Mouse (Mus musculus): ENCODE measurements around the gene Serpinb2. TPM values are rescaled to one million over a fixed set of nuclear protein-coding genes. Genes with fewer than 3 reads are reported as not detected.

Gene Serpinb2
- polyA plus RNA-seq, 1 experiment from 2014 or later = 0.06 TPM

- ATAC-seq = no peak
These were observed 17.3 kb downstream of the Serpinb2 start for GRCm38 (mm10) chr1:107528325-107529078.

DNA sequence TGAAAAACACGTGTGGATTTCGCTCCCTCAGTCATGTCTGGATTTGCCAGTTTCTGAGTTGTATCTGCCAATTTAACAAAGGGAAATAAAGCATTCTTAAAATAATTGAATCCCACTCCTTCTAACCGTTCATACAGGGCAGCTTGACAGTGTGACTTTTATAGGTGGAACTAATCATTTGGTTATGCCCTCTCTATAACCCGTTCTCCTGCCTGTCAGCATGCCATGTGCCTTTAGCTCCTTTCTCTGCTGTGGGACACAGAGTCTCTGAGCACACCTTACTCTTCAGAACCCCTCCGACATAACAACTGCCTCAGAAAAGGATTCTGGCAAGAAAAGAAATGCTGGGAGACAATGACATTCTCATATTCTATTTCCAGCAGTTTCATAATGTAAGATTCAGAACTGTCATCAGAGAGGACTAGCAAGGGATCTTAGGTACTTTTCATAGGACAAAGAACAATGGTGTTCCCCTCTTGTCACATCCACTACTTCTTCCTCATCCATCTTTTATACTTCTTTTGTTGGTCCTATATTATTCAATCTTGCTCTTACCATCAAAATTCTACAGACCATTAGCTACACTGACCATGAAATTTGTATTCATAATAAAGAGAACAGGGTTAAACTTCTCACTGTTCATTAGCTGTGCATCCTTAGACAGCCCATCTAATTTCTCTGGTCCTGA is 18.3 kb downstream of the Serpinb2 start:
- WGBS = 70% methylated on average over 5 of the region's 5 CpGs
- ATAC-seq = no peak
- H3K4me1 ChIP-seq (replicated peaks) = no peaks in the 10 kb centered on the region

More at GRCm38 (mm10) chr1:107528325-107529078, 17.3 kb downstream of the Serpinb2 start:
- Histone ChIP-seq H3K9ac (no peak overlapping the region), H3K4me3 (replicated peaks) (no peak overlapping the region), H3K4me2 (replicated peaks) (no peak overlapping the region), H3K9me3 (no peaks in the 10 kb centered on the region), H3K36me3 (no peaks in the 10 kb centered on the region), H3K27ac (no peak overlapping the region), H3K4me1 (replicated peaks) (no peaks in the 10 kb centered on the region), H3K27me3 (replicated peaks) (no peaks in the 10 kb centered on the region)
- WGBS = 83% methylated on average over 3 of the region's 3 CpGs

DNA sequence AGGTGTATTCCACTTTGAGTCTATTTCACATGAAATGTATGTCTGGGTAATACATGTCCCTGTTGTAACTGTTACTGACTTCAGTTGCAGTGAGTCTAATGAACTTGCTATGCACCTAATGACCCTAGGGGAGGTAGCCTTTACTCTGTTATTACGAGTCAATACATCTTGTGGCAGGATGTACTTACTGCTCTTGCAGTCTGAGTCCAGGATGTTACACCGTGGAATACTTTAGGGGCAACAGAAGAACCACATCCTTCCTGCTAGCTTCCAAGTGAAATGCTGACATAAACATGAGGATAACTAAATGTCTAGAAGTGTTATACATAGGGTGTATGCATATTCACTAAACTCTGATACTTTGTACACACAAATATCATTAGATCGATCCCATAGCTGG is 22.5 kb downstream of the Serpinb2 start:
- Histone ChIP-seq H3K9ac (no peak overlapping the region), H3K27me3 (replicated peaks) (no peaks in the 10 kb centered on the region), H3K4me1 (replicated peaks) (no peaks in the 10 kb centered on the region), H3K4me2 (replicated peaks) (no peak overlapping the region), H3K36me3 (no peaks in the 10 kb centered on the region), H3K4me3 (replicated peaks) (no peak overlapping the region), H3K27ac (no peak overlapping the region), H3K9me3 (no peaks in the 10 kb centered on the region)
- WGBS = 79% methylated on average over 3 of the region's 3 CpGs
- no peak for ATAC-seq

More for the DNA sequence above, 18.3 kb downstream of the Serpinb2 start:
- Histone ChIP-seq H3K4me2 (replicated peaks) (no peak overlapping the region), H3K36me3 (no peaks in the 10 kb centered on the region), H3K4me3 (replicated peaks) (no peak overlapping the region), H3K9me3 (no peaks in the 10 kb centered on the region), H3K9ac (no peak overlapping the region), H3K27me3 (replicated peaks) (no peaks in the 10 kb centered on the region), H3K27ac (no peak overlapping the region)

- Histone ChIP-seq H3K4me1 (replicated peaks) (no peaks in the 10 kb centered on the region), H3K9me3 (no peaks in the 10 kb centered on the region), H3K36me3 (no peaks in the 10 kb centered on the region), H3K4me2 (replicated peaks) (no peak overlapping the region), H3K27ac (no peak overlapping the region), H3K9ac (no peak overlapping the region), H3K27me3 (replicated peaks) (no peaks in the 10 kb centered on the region), H3K4me3 (replicated peaks) (no peak overlapping the region)
- ATAC-seq = no peak
- WGBS = 94% methylated on average over 1 of the region's 1 CpGs
These were observed 26.2 kb downstream of the Serpinb2 start for GRCm38 (mm10) chr1:107537435-107537834.

GRCm38 (mm10) chr1:107559494-107559893 is 48.3 kb downstream of the Serpinb2 start:
- no peak overlapping the region for H3K27ac ChIP-seq
- no peak overlapping the region for H3K4me3 ChIP-seq (replicated peaks)
- ATAC-seq = no peak
- H3K9me3 ChIP-seq = no peaks in the 10 kb centered on the region
- no peaks in the 10 kb centered on the region for H3K4me1 ChIP-seq (replicated peaks)
- no peak overlapping the region for H3K4me2 ChIP-seq (replicated peaks)
- H3K36me3 ChIP-seq = no peaks in the 10 kb centered on the region
- no peak overlapping the region for H3K9ac ChIP-seq
- no peaks in the 10 kb centered on the region for H3K27me3 ChIP-seq (replicated peaks)
- WGBS = 82% methylated on average over 3 of the region's 3 CpGs

DNA sequence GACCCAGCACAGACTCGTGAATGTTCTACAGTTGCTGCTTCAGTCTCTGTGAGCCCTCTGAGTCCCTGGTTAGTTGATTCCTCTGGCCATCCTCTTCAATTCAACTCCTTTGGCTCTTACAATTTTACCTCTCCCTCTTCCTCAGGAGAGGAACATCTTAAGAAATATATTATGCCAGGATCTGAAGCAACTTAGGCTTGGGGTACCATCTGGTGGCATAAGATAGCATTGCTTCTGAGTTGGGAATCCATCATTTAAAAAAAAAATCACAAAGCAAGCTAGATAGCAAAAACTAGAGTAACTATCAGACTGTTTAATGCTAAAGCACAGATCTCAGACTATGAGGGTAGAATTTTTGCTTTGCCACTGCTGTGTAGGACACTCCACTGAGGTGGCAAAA is 50.9 kb downstream of the Serpinb2 start:
- Histone ChIP-seq H3K4me3 (replicated peaks) (no peak overlapping the region), H3K4me2 (replicated peaks) (no peak overlapping the region), H3K27ac (no peak overlapping the region), H3K4me1 (replicated peaks) (no peaks in the 10 kb centered on the region), H3K36me3 (no peaks in the 10 kb centered on the region), H3K9ac (no peak overlapping the region), H3K9me3 (no peaks in the 10 kb centered on the region), H3K27me3 (replicated peaks) (no peaks in the 10 kb centered on the region)
- 88% methylated on average over 1 of the region's 1 CpGs for WGBS
- no peak for ATAC-seq

DNA sequence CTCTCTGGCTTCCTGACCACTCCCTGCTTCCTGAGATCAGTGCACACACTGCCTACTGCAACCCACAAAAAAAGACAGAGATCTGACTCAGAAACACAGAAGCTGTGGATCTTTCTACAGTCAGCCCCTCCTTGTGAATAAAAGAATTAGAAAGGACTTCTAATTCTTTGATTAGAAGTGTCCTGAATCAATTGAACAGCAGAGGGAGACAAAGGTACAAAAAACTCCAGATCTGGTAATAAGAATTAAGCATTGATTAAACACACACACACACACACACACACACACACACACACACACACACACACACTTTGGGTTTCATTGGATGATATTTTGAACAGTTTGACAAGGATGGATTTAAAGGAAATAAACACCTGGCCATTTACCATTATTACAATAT is 54.4 kb downstream of the Serpinb2 start:
- ATAC-seq = no peak
- H3K4me1 ChIP-seq (replicated peaks) = no peaks in the 10 kb centered on the region
- H3K9ac ChIP-seq = no peak overlapping the region
- H3K36me3 ChIP-seq = no peaks in the 10 kb centered on the region
- H3K4me2 ChIP-seq (replicated peaks) = no peak overlapping the region
- H3K4me3 ChIP-seq (replicated peaks) = no peak overlapping the region
- no peaks in the 10 kb centered on the region for H3K27me3 ChIP-seq (replicated peaks)
- H3K9me3 ChIP-seq = no peaks in the 10 kb centered on the region
- no peak overlapping the region for H3K27ac ChIP-seq

GRCm38 (mm10) chr1:107576094-107576493 is 64.9 kb downstream of the Serpinb2 start:
- H3K27me3 ChIP-seq (replicated peaks) = no peaks in the 10 kb centered on the region
- H3K27ac ChIP-seq = no peak overlapping the region
- no peaks in the 10 kb centered on the region for H3K4me1 ChIP-seq (replicated peaks)
- H3K4me3 ChIP-seq (replicated peaks) = no peak overlapping the region
- 85% methylated on average over 2 of the region's 2 CpGs for WGBS
- no peaks in the 10 kb centered on the region for H3K9me3 ChIP-seq
- H3K36me3 ChIP-seq = no peaks in the 10 kb centered on the region
- H3K4me2 ChIP-seq (replicated peaks) = no peak overlapping the region
- no peak overlapping the region for H3K9ac ChIP-seq
- ATAC-seq = no peak

DNA sequence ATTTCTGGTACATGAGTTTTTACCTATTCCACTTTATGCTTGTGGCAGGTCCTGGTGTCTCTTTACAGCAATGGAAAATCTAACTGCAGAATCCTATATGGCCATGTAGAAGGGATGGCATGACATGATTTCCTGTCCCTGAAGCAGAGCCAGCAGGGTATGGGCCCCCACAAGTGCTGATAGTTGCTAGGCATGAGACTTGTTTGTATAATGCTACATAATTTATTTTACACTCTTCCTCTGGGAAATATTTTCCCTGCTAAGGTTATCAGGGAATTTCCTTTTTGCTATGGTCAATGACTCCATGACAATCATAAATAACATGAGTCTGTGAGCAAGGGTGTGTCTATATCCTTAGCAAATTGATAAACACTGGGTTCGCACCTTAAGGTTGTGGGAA is 66.3 kb downstream of the Serpinb2 start:
- H3K9me3 ChIP-seq = no peaks in the 10 kb centered on the region
- ATAC-seq = no peak
- WGBS = 73% methylated on average over 1 of the region's 1 CpGs
- no peak overlapping the region for H3K9ac ChIP-seq
- no peaks in the 10 kb centered on the region for H3K4me1 ChIP-seq (replicated peaks)
- H3K27me3 ChIP-seq (replicated peaks) = no peaks in the 10 kb centered on the region
- H3K36me3 ChIP-seq = no peaks in the 10 kb centered on the region
- H3K4me3 ChIP-seq (replicated peaks) = no peak overlapping the region
- no peak overlapping the region for H3K27ac ChIP-seq
- H3K4me2 ChIP-seq (replicated peaks) = no peak overlapping the region

GRCm38 (mm10) chr1:107581220-107581619 is 70.0 kb downstream of the Serpinb2 start:
- no peak overlapping the region for H3K4me3 ChIP-seq (replicated peaks)
- no peaks in the 10 kb centered on the region for H3K9me3 ChIP-seq
- H3K27me3 ChIP-seq (replicated peaks) = no peaks in the 10 kb centered on the region
- H3K4me1 ChIP-seq (replicated peaks) = no peaks in the 10 kb centered on the region
- 45% methylated on average over 1 of the region's 1 CpGs for WGBS
- ATAC-seq = no peak
- H3K36me3 ChIP-seq = no peaks in the 10 kb centered on the region
- no peak overlapping the region for H3K4me2 ChIP-seq (replicated peaks)
- H3K9ac ChIP-seq = no peak overlapping the region
- no peak overlapping the region for H3K27ac ChIP-seq

DNA sequence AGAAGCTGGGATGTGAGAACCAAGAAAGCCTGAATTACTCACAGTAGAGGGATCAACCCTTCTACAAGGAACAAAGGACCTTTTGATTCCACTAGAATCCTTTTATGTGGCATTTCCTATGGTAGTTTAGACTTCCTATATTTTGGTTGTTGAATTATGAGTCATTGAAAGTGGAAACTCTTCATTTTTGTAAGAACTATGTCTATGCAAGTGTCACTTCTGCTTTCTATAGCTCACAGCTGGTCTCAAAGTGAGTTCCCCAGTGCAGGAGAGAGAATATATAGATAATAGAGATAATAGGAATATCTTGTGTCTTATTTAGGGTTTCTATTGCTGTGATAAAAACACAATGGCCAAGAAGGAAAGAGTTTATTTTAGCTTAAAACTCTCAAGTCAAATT is 71.7 kb downstream of the Serpinb2 start:
- H3K9me3 ChIP-seq = no peaks in the 10 kb centered on the region
- H3K4me1 ChIP-seq (replicated peaks) = no peaks in the 10 kb centered on the region
- no peak overlapping the region for H3K9ac ChIP-seq
- H3K4me2 ChIP-seq (replicated peaks) = no peak overlapping the region
- no peaks in the 10 kb centered on the region for H3K36me3 ChIP-seq
- ATAC-seq = no peak
- no peaks in the 10 kb centered on the region for H3K27me3 ChIP-seq (replicated peaks)
- no peak overlapping the region for H3K4me3 ChIP-seq (replicated peaks)
- H3K27ac ChIP-seq = no peak overlapping the region

GRCm38 (mm10) chr1:107583958-107584376 is 72.7 kb downstream of the Serpinb2 start:
- H3K36me3 ChIP-seq = no peaks in the 10 kb centered on the region
- H3K4me1 ChIP-seq (replicated peaks) = no peaks in the 10 kb centered on the region
- no peak overlapping the region for H3K4me3 ChIP-seq (replicated peaks)
- no peaks in the 10 kb centered on the region for H3K27me3 ChIP-seq (replicated peaks)
- no peaks in the 10 kb centered on the region for H3K9me3 ChIP-seq
- 55% methylated on average over 1 of the region's 1 CpGs for WGBS
- no peak overlapping the region for H3K9ac ChIP-seq
- H3K4me2 ChIP-seq (replicated peaks) = no peak overlapping the region
- no peak overlapping the region for H3K27ac ChIP-seq
- ATAC-seq = no peak

GRCm38 (mm10) chr1:107584932-107585331 is 73.7 kb downstream of the Serpinb2 start:
- Histone ChIP-seq H3K27me3 (replicated peaks) (no peaks in the 10 kb centered on the region), H3K36me3 (no peaks in the 10 kb centered on the region)
- 85% methylated on average over 3 of the region's 3 CpGs for WGBS

More at GRCm38 (mm10) chr1:107584932-107585331, 73.7 kb downstream of the Serpinb2 start:
- no peak overlapping the region for H3K4me3 ChIP-seq (replicated peaks)
- no peak for ATAC-seq
- H3K9me3 ChIP-seq = no peaks in the 10 kb centered on the region
- H3K4me1 ChIP-seq (replicated peaks) = no peaks in the 10 kb centered on the region
- no peak overlapping the region for H3K9ac ChIP-seq
- no peak overlapping the region for H3K4me2 ChIP-seq (replicated peaks)
- no peak overlapping the region for H3K27ac ChIP-seq
